Mouse (Mus musculus): ENCODE data around the gene Hsd11b2. TPM values are rescaled to one million over a fixed set of nuclear protein-coding genes. Genes with fewer than 3 reads are reported as not detected.

Gene Hsd11b2
- polyA plus RNA-seq, 1 experiment from 2014 or later, result 4.1 TPM

DNA sequence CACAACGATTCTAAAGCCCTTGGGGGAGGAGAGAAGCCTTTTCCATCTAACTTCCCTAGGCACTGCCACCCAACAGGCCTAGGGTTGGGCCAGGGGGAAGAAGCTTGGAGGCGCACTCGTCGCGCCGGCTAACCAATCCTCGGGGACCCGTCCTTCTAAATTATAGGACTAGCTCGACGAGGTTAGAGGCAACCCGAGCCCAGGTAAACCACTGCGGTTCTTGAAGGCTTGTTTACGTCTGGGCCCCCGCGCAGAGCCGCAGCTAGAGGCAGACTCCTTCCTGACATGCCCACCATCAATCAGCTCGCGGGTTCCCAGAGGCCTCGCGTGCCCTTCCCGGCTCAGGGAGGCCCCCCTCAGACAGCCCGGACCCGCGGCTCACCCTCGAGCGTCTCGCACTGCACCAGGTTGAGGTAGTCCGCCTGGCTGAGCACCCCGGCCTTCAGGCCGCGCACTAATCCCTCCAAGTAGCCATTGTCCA, 46.9 kb downstream of the Hsd11b2 start:
- Histone ChIP-seq H3K9ac (ENCODE audit: low read depth, low read length) (peak overlapping the region; percentile 86), H3K4me2 (replicated peaks; ENCODE audit: low read depth) (peak overlapping the region; percentile 91), H3K9me3 (ENCODE audit: control insufficient read depth) (no peaks in the 10 kb centered on the region), H3K27ac (ENCODE audit: low read depth, low read length) (peak overlapping the region; percentile 86), H3K4me1 (replicated peaks; ENCODE audit: control insufficient read depth, insufficient read depth, low read length) (no peaks in the 10 kb centered on the region), H3K27me3 (replicated peaks; ENCODE audit: control insufficient read depth, insufficient read depth, low read length) (no peaks in the 10 kb centered on the region), H3K36me3 (ENCODE audit: control insufficient read depth, insufficient read depth) (no peaks in the 10 kb centered on the region), H3K4me3 (ENCODE audit: low read depth, low read length) (peak overlapping the region; percentile 89)
- ATAC-seq, result peak; percentile 63
- no peak; the same call in 1 of the 2 replicates for TF ChIP-seq CTCF (IDR thresholded peaks at IDR 0.05; ENCODE audit: low read depth)
- WGBS, result under 1% methylated on average over 31 of the region's 31 CpGs

DNA sequence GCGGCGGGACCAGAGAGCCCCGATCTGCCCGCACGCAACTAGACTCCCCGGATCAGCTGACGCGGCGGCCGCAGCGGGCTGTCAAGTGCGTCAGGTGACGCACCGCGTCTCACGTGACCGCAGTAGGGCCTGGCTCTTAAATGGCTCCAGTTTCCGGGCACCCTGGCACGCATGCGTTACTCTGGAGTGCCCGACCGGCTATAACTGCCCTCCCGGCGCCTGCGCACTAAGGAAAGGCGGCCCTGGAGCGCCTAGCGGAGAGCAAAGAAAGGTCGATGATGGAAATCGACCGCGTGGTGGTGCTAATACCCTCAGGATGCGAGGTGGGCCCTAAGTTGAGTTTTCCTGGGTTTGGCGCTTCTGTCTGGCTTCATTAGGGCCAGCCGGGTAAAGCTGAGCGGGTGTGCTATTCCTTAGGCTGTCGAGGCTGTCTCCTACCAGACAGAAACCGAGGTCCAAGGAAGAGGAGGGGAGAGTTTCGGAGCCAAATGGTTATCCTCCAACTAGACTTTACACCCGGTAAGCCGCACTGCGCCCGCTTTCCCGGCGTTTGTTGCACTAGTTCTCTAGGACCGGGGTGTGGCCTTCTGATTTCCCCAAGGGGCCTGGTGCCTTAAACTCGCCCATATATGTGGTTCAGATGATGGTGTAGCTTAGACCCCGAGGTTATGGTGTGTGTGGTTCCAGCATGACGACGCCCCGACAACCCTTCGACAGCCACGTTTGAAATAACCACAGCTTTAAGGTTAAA, 47.6 kb downstream of the Hsd11b2 start, which contains the start of gene Atp6v0d1:
Atp6v0d1 (minus strand) TSS at position 96 of the 751 bp plus-strand sequence.
- H3K4me3 ChIP-seq (ENCODE audit: low read depth, low read length), result peak within 1 kb of the TSS; percentile 89
- 2% methylated on average over 52 of the region's 53 CpGs for WGBS
- peak; percentile 96 for TF ChIP-seq CTCF (IDR thresholded peaks at IDR 0.05; ENCODE audit: low read depth)
- H3K27me3 ChIP-seq (replicated peaks; ENCODE audit: control insufficient read depth, insufficient read depth, low read length), result no peaks in the 10 kb centered on the region
- peak within 1 kb of the TSS; percentile 86 for H3K27ac ChIP-seq (ENCODE audit: low read depth, low read length)
- no peaks in the 10 kb centered on the region for H3K4me1 ChIP-seq (replicated peaks; ENCODE audit: control insufficient read depth, insufficient read depth, low read length)
- no peaks in the 10 kb centered on the region for H3K9me3 ChIP-seq (ENCODE audit: control insufficient read depth)
- ATAC-seq, result peak; percentile 97
- peak within 1 kb of the TSS; percentile 86 for H3K9ac ChIP-seq (ENCODE audit: low read depth, low read length)
- no peaks in the 10 kb centered on the region for H3K36me3 ChIP-seq (ENCODE audit: control insufficient read depth, insufficient read depth)
- peak within 1 kb of the TSS; percentile 91 for H3K4me2 ChIP-seq (replicated peaks; ENCODE audit: low read depth)

GRCm38 (mm10) chr8:105566703-105567595, 48.4 kb downstream of the Hsd11b2 start:
- no peaks in the 10 kb centered on the region for H3K36me3 ChIP-seq (ENCODE audit: control insufficient read depth, insufficient read depth)
- no peak overlapping the region for H3K27ac ChIP-seq (ENCODE audit: low read depth, low read length)
- H3K9ac ChIP-seq (ENCODE audit: low read depth, low read length), result peak overlapping the region; percentile 86
- no peak for TF ChIP-seq CTCF (IDR thresholded peaks at IDR 0.05; ENCODE audit: low read depth)
- H3K27me3 ChIP-seq (replicated peaks; ENCODE audit: control insufficient read depth, insufficient read depth, low read length), result no peaks in the 10 kb centered on the region
- no peaks in the 10 kb centered on the region for H3K9me3 ChIP-seq (ENCODE audit: control insufficient read depth)
- H3K4me2 ChIP-seq (replicated peaks; ENCODE audit: low read depth), result peak overlapping the region; percentile 91
- H3K4me1 ChIP-seq (replicated peaks; ENCODE audit: control insufficient read depth, insufficient read depth, low read length), result no peaks in the 10 kb centered on the region
- ATAC-seq, result no peak
- H3K4me3 ChIP-seq (ENCODE audit: low read depth, low read length), result peak overlapping the region; percentile 89
- WGBS, result 23% methylated on average over 27 of the region's 27 CpGs

- Histone ChIP-seq H3K36me3 (ENCODE audit: control insufficient read depth, insufficient read depth) (no peaks in the 10 kb centered on the region), H3K9ac (ENCODE audit: low read depth, low read length) (no peak overlapping the region), H3K9me3 (ENCODE audit: control insufficient read depth) (no peaks in the 10 kb centered on the region), H3K27ac (ENCODE audit: low read depth, low read length) (no peak overlapping the region), H3K27me3 (replicated peaks; ENCODE audit: control insufficient read depth, insufficient read depth, low read length) (no peaks in the 10 kb centered on the region), H3K4me2 (replicated peaks; ENCODE audit: low read depth) (no peak overlapping the region), H3K4me1 (replicated peaks; ENCODE audit: control insufficient read depth, insufficient read depth, low read length) (no peaks in the 10 kb centered on the region), H3K4me3 (ENCODE audit: low read depth, low read length) (no peak overlapping the region)
- no peak for ATAC-seq
- 80% methylated on average over 9 of the region's 9 CpGs for WGBS
- TF ChIP-seq CTCF (IDR thresholded peaks at IDR 0.05; ENCODE audit: low read depth), result no peak
These were observed 53.3 kb downstream of the Hsd11b2 start for GRCm38 (mm10) chr8:105571810-105572209.

GRCm38 (mm10) chr8:105573427-105573826, 54.9 kb downstream of the Hsd11b2 start:
- Histone ChIP-seq H3K4me2 (replicated peaks; ENCODE audit: low read depth) (no peak overlapping the region), H3K4me3 (ENCODE audit: low read depth, low read length) (no peak overlapping the region), H3K9me3 (ENCODE audit: control insufficient read depth) (no peaks in the 10 kb centered on the region), H3K4me1 (replicated peaks; ENCODE audit: control insufficient read depth, insufficient read depth, low read length) (no peaks in the 10 kb centered on the region), H3K27ac (ENCODE audit: low read depth, low read length) (no peak overlapping the region), H3K27me3 (replicated peaks; ENCODE audit: control insufficient read depth, insufficient read depth, low read length) (no peaks in the 10 kb centered on the region), H3K9ac (ENCODE audit: low read depth, low read length) (no peak overlapping the region), H3K36me3 (ENCODE audit: control insufficient read depth, insufficient read depth) (no peaks in the 10 kb centered on the region)
- ATAC-seq, result no peak
- TF ChIP-seq CTCF (IDR thresholded peaks at IDR 0.05; ENCODE audit: low read depth), result no peak

Other genes starting within 250 kb of the Hsd11b2 start
- 0.27 and 0.48 TPM in 2 replicates for gene Hsf4, start 249.0 kb upstream of the Hsd11b2 start, polyA plus RNA-seq (2015; fragmentation: Nextera tagmentation; extraction: Ambion mirVana)
- 0.76 and 0.90 TPM in 2 replicates for gene Nol3, start 242.6 kb upstream of the Hsd11b2 start, polyA plus RNA-seq (2015; fragmentation: Nextera tagmentation; extraction: Ambion mirVana)
- 1.5 and 1.7 TPM in 2 replicates for gene 4931428F04Rik, start 228.9 kb upstream of the Hsd11b2 start, polyA plus RNA-seq (2015; fragmentation: Nextera tagmentation; extraction: Ambion mirVana)
- gene Exoc3l, start 222.7 kb upstream of the Hsd11b2 start, polyA plus RNA-seq (2015; fragmentation: Nextera tagmentation; extraction: Ambion mirVana), result 2.5 and 3.1 TPM in 2 replicates
- 36.6 and 42.0 TPM in 2 replicates for gene E2f4, start 221.1 kb upstream of the Hsd11b2 start, polyA plus RNA-seq (2015; fragmentation: Nextera tagmentation; extraction: Ambion mirVana)
- gene Elmo3, start 213.2 kb upstream of the Hsd11b2 start, polyA plus RNA-seq (2015; fragmentation: Nextera tagmentation; extraction: Ambion mirVana), result 34.2 TPM in 2 replicates
- gene Lrrc29, start 192.5 kb upstream of the Hsd11b2 start, polyA plus RNA-seq (2015; fragmentation: Nextera tagmentation; extraction: Ambion mirVana), result 3.8 and 3.9 TPM in 2 replicates
- gene Tmem208, start 192.4 kb upstream of the Hsd11b2 start, polyA plus RNA-seq (2015; fragmentation: Nextera tagmentation; extraction: Ambion mirVana), result 167 and 184 TPM in 2 replicates
- gene Fhod1, start 170.8 kb upstream of the Hsd11b2 start, polyA plus RNA-seq (2015; fragmentation: Nextera tagmentation; extraction: Ambion mirVana), result 1.3 and 1.6 TPM in 2 replicates
- 0.31 and 0.40 TPM in 2 replicates for gene Slc9a5, start 169.9 kb upstream of the Hsd11b2 start, polyA plus RNA-seq (2015; fragmentation: Nextera tagmentation; extraction: Ambion mirVana)
- 0.13 and 0.20 TPM in 2 replicates for gene Plekhg4, start 145.5 kb upstream of the Hsd11b2 start, polyA plus RNA-seq (2015; fragmentation: Nextera tagmentation; extraction: Ambion mirVana)
- gene Kctd19, start 105.3 kb upstream of the Hsd11b2 start, polyA plus RNA-seq (2015; fragmentation: Nextera tagmentation; extraction: Ambion mirVana), result 0.07 and 0.13 TPM in 2 replicates
- gene Lrrc36, start 105.2 kb upstream of the Hsd11b2 start, polyA plus RNA-seq (2015; fragmentation: Nextera tagmentation; extraction: Ambion mirVana), result 0.10 and 0.20 TPM in 2 replicates
- gene Tppp3, start 47.2 kb upstream of the Hsd11b2 start, polyA plus RNA-seq (2015; fragmentation: Nextera tagmentation; extraction: Ambion mirVana), result 67.9 and 78.5 TPM in 2 replicates
- 6.4 and 7.1 TPM in 2 replicates for gene Zdhhc1, start 21.9 kb upstream of the Hsd11b2 start, polyA plus RNA-seq (2015; fragmentation: Nextera tagmentation; extraction: Ambion mirVana)
- 140 and 151 TPM in 2 replicates for gene Atp6v0d1, start 47.3 kb downstream of the Hsd11b2 start, polyA plus RNA-seq (2015; fragmentation: Nextera tagmentation; extraction: Ambion mirVana)
- gene Ripor1, start 86.5 kb downstream of the Hsd11b2 start, polyA plus RNA-seq (2015; fragmentation: Nextera tagmentation; extraction: Ambion mirVana), result 10.2 and 10.3 TPM in 2 replicates
- gene Ctcf, start 117.8 kb downstream of the Hsd11b2 start, polyA plus RNA-seq (2015; fragmentation: Nextera tagmentation; extraction: Ambion mirVana), result 42.2 and 44.7 TPM in 2 replicates
- gene Agrp, start 118.6 kb downstream of the Hsd11b2 start, polyA plus RNA-seq (2015; fragmentation: Nextera tagmentation; extraction: Ambion mirVana), result 0.43 and 1.1 TPM in 2 replicates
- gene Carmil2, start 167.5 kb downstream of the Hsd11b2 start, polyA plus RNA-seq (2015; fragmentation: Nextera tagmentation; extraction: Ambion mirVana), result 0.73 and 0.77 TPM in 2 replicates
- 35.4 and 35.5 TPM in 2 replicates for gene Acd, start 182.3 kb downstream of the Hsd11b2 start, polyA plus RNA-seq (2015; fragmentation: Nextera tagmentation; extraction: Ambion mirVana)
- 8.8 and 9.7 TPM in 2 replicates for gene Pard6a, start 182.4 kb downstream of the Hsd11b2 start, polyA plus RNA-seq (2015; fragmentation: Nextera tagmentation; extraction: Ambion mirVana)
- not detected in 2 replicates for gene 4933405L10Rik, start 188.9 kb downstream of the Hsd11b2 start, polyA plus RNA-seq (2015; fragmentation: Nextera tagmentation; extraction: Ambion mirVana)
- 3.8 and 3.9 TPM in 2 replicates for gene Enkd1, start 189.5 kb downstream of the Hsd11b2 start, polyA plus RNA-seq (2015; fragmentation: Nextera tagmentation; extraction: Ambion mirVana)
- gene Gfod2, start 239.9 kb downstream of the Hsd11b2 start, polyA plus RNA-seq (2015; fragmentation: Nextera tagmentation; extraction: Ambion mirVana), result 4.0 and 4.4 TPM in 2 replicates